Mouse (Mus musculus): ENCODE measurements at regions not wholly inside any gene's neighbourhood (a gene's known extent, or its start where the extent isn't known, plus 50 kb on each side); places are given as distances from the start of the nearest gene placed in this dataset.

DNA sequence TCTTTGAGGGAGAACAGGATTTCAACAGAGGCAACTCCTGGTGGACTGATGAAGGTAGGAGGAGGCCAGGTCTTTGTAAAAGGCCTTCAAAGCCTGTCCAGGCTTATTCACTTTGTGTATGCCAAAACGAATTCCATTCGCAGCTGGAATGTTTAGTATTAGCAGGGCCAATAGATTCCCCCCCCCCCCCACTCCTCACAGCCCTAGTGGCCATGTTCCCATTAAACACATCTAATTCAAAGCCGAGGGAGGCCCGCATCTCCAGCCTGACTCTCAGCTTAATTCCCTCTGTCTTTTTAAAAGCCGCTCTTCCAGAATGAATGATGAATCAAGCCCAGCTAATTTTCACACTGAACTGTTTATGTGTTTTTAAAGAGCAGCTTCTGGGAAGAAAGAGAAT lies 205.5 kb downstream of the Etnk1 start:
- DNase-seq (ENCODE audit: low spot score in 2 of 2) = no peak

DNA sequence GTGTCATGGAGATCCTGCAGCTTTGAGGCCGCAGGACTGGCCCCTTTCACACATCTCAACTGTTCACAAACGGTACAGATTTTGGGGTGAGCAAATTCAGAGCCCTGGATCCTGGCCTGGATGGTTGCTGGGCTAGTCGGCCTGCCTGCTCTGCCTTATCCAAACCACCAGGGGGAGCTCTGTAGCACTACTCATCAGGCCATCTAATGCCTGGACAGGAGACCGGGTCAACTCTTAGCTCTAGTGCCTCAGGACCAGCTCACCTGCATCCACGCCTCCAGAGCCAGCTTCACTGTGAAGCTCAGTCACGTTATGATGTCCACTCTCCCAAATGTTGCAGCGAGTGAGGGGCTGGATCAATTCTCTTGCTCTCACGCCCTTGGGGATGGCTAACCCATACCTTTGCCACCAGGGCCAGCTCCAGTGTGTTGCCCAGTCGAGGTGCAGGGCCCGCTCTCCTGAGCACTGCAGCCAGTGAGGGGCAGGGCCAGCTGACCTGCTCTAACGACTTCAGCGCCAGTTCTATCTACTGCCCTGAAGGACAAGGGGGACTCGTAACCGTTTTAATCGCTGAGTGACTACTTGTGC lies 206.8 kb downstream of the Etnk1 start:
- peak in 1 of 2 experiments; percentile 51 for DNase-seq (ENCODE audit: low spot score in 2 of 2)

DNA sequence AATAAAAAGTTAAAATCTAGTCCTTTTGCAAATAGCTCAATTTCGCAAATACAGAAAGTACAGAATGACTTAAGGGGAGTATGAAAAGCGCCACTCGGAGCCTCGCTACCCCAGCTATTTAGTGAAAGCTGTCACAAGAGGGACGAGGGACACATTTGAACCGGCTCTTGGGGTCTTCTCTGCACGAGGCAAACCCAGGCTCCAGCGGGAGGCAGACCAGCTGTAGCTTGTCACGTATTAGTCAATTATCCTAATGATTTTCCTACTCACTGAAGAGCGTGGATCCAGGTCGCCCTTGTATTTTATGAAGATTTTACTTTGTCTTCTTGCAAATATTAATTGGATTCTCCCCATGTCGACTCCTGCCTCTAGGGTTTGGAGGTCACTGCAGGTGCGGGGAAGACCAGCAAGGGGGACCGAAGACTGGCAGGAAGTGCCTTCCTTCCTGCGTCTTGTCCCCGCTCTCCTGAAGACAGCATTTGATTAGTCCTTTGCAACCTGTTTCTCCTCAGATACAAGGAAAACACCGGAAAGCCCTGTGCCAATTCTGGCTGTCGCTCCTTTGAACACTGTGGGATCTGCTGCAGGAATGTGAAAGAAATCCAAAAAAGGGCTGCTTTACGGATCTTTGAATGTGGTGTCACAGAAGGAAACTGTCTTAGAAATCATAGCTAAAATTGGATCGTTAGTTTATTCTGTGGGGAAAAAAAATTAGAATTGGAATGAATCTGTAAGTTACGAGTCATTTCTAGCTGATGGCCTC lies 209.1 kb downstream of the Etnk1 start:
- DNase-seq (ENCODE audit: low spot score in 2 of 2) = peak in 1 of 2 experiments; percentile 50

DNA sequence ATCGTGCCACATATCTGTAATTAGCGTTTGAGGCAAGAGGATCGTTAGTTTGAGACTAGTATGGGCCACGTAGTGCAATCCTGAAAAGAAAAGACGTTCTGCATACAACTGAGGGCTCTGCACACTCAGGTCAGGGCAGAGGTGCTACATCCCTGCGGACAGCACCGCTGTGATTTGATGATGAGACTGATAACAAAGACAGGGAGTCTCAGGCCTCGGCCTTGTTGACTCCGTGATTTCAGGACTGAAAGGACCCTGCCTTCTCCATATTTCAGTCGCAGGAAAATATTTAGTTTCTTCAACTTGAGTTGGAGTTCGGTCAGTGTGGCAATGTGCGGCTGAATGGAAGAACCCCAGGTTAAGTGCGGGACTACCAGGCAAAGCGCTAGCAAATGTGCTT lies 210.1 kb downstream of the Etnk1 start:
- DNase-seq (ENCODE audit: low spot score in 2 of 2) = no peak

DNA sequence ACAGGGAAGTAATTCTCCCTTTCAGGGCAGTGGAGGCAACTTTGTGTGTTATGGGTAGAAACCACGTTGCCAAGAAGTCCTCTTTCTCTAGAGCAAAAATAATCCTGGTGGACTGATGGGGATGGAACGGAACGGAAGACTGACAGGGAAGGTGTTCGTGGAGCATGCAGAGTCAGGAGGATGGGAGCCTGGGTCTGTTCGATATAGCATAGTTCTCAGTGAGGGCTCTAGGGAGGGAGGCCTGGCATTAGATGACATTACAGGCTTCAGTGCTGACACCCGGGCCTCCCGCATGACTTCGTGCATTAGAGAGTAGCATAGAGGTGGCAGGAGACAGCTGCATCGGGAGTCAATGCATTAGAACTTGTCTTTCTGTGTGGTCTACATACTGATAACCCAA lies 211.1 kb downstream of the Etnk1 start:
- no peak for DNase-seq (ENCODE audit: low spot score in 2 of 2)

DNA sequence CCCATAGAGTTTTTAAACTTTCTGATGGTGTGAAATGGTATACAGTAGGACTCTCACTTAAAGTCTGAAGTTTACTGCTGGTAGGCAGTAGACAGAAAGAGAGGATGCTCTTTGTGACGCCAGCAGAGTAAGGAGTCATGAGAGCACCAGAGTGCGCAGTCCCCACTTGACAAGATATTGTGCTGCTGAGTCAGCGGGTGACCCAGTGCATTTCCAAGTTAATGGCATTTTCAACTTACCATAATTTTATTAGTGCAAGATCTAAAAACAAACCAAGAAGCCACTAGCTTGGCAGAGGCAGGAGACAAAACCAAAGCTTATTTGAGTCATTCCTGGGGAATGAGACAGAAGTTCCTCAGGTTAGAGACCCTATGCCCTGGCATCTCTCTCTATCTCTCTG lies 213.5 kb downstream of the Etnk1 start:
- no peak for DNase-seq (ENCODE audit: low spot score in 2 of 2)

DNA sequence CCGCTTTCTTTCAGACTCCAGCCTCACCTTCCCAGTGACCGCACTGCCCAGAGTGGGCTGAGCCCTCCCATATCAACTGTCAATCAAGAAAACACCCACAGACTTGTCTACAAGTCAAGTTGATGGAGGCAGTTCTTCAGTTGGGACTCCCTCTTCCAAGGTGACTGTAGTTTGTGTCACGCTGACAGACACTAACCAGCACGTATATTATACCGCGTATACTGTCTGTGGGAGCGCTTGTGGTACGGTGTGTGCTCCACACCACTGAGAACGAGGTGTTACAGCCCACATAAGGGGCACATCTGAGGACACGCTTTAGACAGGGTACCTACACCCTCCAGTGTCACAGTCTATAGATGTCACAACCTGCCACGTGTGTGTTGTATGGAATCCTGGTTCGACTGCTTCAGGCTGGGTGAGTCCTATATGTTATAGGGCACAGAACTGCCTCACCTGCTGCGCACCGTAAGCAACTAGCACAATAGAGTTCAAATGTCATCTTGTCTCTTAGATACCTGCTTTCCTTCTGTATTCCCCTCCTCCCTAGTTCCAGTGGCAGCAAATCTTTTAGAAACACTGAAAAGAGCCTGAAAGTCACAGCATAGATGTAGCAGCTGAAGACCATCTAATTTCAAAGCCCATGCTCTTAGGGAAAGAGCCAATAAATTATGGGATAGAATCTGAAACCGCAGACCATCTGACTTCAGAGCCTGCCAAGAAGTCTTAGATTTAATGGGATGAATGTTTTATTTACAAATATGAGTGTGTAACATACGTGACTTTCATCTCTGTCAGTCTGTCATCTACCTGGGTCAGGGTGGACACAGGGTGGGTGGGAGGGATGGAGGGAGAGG lies 219.8 kb downstream of the Etnk1 start:
- DNase-seq (ENCODE audit: low spot score in 2 of 2) = no peak

DNA sequence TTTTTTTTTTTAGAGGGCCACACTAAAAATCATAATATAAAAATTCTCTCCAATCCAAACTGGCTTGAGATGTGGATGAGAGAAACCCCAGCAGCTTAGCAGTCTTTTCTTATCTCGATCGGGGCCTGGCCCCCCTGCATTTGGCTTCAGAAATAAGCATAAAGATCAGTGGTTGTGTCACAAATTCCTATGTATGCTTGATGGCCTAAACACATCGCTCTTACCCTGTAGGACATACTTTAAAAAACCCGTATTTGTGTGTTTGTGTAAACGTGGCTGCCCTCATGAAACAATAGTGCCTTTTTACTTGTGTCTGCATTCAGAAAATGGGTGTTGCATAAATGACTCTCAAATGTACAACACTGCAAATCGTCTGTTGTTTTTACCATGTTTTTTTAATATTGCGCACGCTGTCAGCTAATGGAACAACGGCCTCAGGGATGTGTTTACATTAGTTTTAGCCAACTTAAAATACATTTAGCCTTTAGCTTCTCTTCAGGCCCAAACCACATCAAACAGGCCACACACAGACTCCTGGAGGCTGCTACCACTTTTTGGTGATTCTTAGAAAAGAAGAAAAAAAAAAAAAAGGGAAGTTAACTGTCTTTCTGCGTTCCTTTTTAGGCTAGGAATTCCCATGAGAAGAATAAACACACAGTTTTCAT lies 226.7 kb downstream of the Etnk1 start:
- no peak for DNase-seq (ENCODE audit: low spot score in 2 of 2)

DNA sequence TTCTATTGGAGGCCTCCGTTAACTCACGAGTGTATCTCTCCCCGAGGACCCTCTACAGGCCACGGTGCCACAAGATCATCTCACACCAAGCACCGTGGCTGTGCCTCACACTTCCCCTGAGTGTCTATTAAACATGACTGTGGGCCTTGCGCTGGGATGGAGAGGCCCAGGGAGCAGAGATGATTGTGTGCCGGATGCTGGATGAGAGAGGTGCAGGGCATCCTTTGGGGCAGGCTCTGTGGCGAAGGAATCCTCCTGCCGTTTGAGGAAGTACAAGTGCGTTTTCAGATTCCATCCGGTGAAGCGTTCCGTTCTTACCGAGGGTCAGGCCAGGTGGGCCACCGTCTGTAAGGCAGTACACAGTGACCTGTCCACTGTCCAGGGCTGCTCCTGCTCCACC lies 227.4 kb downstream of the Etnk1 start:
- no peak for DNase-seq (ENCODE audit: low spot score in 2 of 2)

DNA sequence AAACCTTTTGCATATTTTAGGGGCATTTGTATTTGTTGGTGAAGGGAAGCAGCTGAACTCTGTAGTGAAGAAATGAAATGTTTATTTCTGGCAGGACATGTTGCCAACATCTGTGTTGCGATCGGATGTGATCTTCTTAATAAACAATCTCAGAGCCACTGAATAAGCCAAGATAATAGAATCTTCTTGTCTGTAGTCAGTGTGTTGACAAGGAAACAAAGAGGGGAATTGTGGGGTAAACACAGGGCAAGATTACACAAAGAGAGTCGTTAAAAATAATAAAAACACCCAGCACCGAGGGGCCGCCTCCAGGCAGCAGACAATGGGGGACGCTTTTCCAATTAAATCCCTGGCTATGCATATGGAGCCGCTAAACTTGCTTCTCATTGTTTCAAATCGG lies 234.4 kb downstream of the Etnk1 start:
- DNase-seq (ENCODE audit: low spot score in 2 of 2) = no peak

DNA sequence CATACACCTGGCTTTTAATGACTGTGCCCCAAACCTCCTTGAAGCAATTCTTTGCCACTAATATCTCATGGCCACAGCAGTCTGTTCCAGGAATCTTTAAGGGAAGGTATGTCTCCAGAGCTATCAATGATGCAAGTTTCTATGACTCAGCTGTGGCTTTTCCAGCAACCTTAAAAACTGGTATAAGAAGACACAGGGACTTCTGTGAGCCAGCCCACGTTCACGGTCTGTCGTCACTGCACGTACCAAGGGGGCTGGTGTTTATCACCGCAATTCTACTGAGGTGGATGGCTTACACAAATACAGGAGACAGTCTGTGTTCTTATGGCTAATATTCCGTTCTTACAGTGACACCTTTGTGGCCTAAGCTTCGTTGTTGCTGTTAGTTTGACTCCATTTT lies 234.9 kb downstream of the Etnk1 start:
- DNase-seq (ENCODE audit: low spot score in 2 of 2) = peak in 1 of 2 experiments; percentile 22

DNA sequence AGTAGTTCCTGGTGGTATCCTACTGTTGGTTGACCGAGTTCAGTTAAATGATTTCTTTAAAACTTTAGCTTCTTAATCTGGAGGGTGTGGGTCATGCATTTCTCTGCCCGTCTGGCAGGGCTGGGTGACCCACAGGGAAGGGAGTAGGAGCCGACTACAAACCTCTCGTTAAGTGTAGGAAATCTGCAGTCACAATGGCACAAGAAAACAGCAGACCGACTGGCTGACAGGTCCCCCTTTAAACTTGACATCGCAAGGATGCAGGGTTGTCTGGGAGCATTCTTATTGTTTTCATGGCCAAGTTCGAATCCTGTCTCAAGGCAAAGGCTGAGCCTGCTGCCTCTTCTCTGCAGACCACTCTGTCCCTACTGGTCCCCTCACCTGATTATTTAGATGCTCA lies 235.7 kb downstream of the Etnk1 start:
- peak in 1 of 2 experiments; percentile 10 for DNase-seq (ENCODE audit: low spot score in 2 of 2)

DNA sequence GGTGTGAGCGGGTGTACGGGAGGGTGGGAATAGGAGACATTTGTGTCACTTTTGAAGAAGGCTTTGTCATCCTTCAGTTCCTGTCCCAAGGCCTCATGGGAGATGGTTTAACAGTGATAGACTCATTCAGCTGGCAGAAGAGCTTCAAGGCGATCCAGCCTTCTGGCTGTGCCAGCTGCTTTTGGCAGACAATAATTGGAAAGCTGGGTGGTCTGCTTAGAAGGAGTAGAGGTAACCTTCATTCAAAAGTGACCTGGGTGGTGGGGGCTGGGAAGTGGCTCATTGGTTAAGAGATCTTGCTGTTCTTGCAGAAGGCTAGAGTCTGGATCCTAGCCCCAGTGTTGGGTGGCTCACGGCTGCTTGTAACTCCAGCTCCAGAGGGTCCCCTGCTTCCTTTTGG lies 237.5 kb downstream of the Etnk1 start:
- peak in 1 of 2 experiments; percentile 31 for DNase-seq (ENCODE audit: low spot score in 2 of 2)

DNA sequence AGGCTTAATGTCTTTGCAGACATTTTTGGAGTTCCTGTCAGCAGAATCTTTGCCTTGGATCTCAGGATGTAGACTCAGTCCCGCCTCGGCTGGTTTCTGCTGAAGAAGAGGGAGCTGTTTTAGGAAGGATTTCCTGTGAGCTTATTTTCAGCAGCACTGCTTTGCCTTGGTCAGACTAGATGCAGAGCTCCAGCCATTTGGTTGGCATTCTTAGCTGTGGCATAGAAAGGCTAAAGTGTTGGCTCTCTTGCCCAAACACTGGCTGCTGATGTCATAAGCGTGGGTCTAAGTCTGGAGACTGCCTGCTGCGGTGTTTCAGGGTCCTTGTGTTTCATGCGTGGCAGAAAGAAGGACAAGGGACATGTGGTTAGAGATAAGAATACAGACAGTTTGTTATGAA lies 245.0 kb downstream of the Etnk1 start:
- DNase-seq (ENCODE audit: low spot score in 2 of 2) = peak in 1 of 2 experiments; percentile 30

DNA sequence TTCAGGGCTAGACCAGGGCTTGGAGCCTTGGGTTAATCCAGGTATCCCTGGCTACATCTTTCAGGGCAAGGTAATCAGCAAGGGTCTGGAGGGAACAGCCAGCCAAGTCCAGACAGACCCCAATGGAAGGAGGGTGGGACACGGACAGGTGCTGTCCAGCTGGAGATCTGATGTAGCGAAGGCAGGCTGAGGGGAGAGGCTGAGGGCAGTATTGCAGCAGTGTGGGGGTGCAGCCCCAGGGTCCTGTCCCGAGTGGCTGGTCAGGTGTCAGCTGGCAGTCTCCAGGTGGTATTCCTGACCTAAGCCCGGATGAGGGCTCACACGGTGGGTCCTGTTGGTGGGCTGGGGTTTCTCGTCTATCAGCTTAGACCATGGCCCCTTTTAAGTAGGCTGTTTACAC lies 245.7 kb downstream of the Etnk1 start:
- no peak for DNase-seq (ENCODE audit: low spot score in 2 of 2)

DNA sequence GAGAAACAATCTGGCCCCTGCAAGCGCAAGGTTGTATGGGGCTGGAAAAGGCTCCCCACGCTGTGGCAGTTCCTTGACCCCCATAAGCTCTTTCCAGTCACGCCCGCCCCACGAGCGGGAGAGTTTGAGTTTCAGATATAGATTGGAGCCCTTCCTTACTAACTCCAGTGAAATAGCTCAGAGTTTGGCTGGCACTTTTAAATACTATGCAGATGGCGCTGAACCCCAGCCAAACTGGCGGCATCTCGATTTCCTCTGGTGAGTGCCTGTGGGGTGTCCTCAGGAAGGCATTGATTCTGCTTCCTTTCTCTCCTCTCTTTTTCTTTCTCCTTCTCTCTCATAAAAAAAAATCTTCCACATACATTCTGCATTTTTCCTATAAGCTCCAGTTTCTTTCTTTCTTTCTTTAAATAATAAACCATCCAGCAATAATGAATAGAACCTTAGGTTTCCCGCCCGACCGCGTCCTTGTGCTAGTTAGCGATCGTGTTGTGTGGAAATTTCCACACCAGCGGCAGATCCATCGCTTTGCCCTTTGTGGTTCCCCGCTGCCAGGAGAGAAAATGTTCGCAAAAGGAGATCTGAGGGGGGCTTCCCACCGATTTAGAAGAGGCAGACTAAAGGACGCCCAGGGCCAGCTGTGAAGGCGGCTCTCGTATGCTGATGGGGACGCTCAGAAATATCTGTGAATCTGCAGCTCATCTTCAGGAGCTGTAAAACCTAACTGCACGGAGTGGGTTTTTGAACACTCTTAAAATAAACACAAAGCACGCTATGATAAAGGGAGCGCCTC lies 247.8 kb downstream of the Etnk1 start:
- DNase-seq (ENCODE audit: low spot score in 2 of 2) = peak; percentile 87 to 88

DNA sequence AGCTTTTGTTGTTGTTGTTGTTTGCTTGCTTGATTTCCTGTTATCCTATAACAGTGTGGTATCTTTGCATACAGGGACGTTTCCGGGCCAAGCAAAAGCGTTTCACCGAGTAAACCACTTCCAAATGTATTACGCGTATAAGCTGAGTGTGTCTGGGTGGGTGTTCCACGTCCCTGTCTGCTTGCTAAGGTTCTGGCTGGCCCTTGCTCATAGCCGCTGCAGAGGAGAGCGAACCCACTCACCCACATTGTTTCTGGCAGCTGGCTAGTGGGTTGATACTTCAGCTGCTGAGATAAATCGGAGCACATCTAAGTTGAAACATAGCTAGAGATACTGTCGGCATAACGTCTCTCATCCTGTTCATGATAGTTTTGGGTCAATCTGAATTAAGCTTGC lies 248.4 kb downstream of the Etnk1 start:
- no peak for DNase-seq (ENCODE audit: low spot score in 2 of 2)

DNA sequence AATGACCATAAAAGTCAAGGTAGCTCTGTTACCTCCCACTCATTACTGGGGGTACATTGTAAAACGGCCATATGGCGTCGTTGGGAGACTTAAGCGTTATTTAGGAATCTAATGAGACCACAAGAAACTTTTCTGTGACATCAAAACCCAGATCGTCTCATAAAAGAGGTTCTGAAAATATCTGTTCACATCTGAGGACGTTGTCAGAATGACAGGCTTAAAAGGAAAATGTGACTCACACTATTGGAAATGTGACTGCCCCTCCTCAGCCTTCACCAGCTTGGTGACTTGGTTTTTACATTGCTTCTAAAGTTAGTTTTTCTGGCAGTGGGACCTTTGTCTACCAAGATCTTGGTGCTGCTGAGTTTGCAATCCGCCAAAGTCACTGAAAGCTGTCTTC lies 252.9 kb downstream of the Etnk1 start:
- no peak for DNase-seq (ENCODE audit: low spot score in 2 of 2)

DNA sequence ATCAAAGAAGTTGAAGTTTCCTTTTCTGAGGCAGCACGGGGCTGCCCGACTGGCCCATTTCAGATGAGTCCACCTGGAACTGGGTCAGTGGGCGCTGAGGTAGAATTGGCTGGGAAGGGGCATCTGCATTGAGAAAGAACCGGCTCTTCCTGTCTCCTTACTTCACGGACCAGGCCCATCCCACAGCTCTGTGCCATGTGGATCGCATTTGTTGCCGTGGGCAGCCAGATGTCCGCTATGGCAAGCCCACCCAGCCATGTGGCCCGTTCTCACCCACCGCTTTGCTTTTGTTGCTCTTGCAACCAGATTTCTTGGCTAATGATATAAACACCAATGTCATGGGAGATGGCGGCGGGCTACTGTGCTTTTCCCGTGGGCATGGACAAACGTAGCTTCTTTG lies 256.0 kb downstream of the Etnk1 start:
- no peak for DNase-seq (ENCODE audit: low spot score in 2 of 2)

DNA sequence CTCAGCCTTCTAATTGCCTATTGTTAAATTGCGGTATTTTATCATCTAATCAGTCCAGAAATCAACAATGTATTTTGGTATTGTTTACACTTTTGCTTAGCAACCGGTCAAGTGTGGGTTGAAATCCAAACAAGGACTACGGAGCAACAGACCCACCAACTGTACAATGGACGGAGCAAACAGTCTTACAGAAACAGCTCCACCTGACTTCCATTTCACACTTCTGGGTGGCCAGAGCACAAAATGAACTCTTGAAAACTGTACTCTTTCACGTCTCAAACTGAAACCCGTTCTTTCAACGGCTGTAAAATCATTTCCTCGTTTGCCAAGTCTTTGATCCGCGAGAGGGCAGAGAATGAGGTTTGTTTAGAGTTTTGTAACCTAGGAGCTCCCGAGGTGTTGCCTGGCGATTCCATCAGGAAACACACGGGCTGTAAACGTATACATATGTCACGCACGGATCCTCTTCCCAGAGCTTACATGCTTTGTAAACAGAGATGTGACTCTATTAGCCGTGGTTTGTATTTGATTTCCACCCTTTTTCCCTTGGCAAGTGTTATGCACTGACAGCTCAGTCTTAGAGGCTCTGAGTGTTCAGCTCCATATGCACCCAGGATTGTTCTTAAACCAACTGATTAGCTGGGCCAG lies 258.3 kb downstream of the Etnk1 start:
- no peak for DNase-seq (ENCODE audit: low spot score in 2 of 2)

DNA sequence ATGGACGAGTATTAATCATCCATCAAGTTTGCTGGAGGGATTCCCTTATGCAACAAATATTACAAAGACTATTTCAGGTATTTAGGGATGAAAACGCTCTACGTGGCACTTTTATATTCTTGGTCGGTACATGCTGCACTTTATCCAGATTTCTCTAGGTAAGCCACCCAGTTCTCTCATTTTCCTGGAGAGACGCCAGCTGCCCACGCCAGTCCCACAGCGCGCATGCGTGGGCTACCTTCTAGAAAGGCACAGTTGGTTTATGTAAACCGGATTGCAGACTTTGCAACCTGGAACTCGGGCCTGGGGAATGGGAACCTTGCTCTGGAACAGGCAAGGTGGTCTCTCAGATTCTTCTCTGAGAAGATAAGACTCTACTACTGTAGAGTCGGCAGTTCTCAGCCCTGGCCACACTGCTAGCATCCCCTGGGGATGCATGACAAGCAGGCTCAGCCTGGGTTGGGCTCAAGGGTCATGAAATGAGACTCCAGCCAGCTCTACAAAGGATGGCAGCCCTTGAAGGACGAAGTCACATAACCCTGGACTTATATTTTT lies 265.0 kb downstream of the Etnk1 start:
- DNase-seq (ENCODE audit: low spot score in 2 of 2) = no peak

Measured in right cerebral cortex, postnatal 10 days (tissue).